Mouse (Mus musculus) frontal cortex, postnatal 10 days (tissue): ENCODE measurements at regions not wholly inside any gene's neighbourhood (a gene's known extent, or its start where the extent isn't known, plus 50 kb on each side); places are given as distances from the start of the nearest gene placed in this dataset.
"Not testable (repeated sequence)": the region's sequence is repeated elsewhere in the genome, so short reads cannot be mapped to it uniquely, and the experiment has no call there.

Source experiments
- DNase-seq, 2 experiments: peaks; one replicate each; pipeline ENCODE4 v3.0.0; 2022; ENCODE audit warnings: low spot score in 2 of 2, mixed read lengths in 1 of 2

GRCm38 (mm10) chr19:19770990-19771389 is 619.8 kb downstream of the Anxa1 start:
- DNase-seq = no peak

GRCm38 (mm10) chr19:19750069-19750599 is 639.1 kb upstream of the Rorb start:
- DNase-seq = not testable (repeated sequence)

- no peak for DNase-seq
Observed at GRCm38 (mm10) chr19:19747821-19748488, 637.0 kb upstream of the Rorb start.

- peak in 1 of 2 experiments; percentile 3 for DNase-seq
Observed at GRCm38 (mm10) chr19:19719939-19720338, 608.9 kb upstream of the Rorb start.
